Mouse (Mus musculus): ENCODE data around the gene Dock3. TPM values are rescaled to one million over a fixed set of nuclear protein-coding genes. Genes with fewer than 3 reads are reported as not detected.

Dock3 gene
- total and polyA plus RNA-seq, 3 experiments: 1.0 to 9.0 (median 6.6) TPM

DNA sequence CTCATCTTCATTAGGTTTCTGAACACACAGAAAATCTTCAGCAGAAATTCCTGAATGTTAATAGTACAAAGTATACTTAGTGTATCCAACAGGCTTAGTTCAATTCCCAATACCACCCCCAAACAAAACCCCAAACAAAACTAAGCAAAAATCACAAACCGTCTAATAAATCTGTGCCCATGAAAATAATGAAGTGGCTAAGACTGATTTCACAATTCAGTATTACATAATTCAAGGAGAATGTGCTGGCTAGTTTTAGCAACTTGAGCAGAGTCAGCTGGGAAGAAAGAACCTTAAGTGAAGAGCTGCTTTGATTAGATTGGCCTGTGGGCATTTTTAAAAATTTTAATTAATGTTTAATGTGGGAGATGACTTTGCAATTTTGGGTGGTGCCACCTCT, 273.3 kb downstream of the Dock3 start:
- DNase-seq: no peak
- intact Hi-C loops (cut with DNase I): no loop called here
- no peak overlapping the region for H3K9ac ChIP-seq (ENCODE audit: low read depth, low read length)
- H3K27ac ChIP-seq: peak overlapping the region; percentile 15
- no peaks in the 10 kb centered on the region for H3K4me1 ChIP-seq (ENCODE audit: control insufficient read depth, insufficient read depth, low read length)
- no peaks in the 10 kb centered on the region for H3K27me3 ChIP-seq (ENCODE audit: control insufficient read depth, insufficient read depth, low read length)
- no peak overlapping the region for H3K4me3 ChIP-seq
- TF ChIP-seq CTCF (IDR thresholded peaks at IDR 0.05): no peak
- H3K79me2 ChIP-seq (replicated peaks; ENCODE audit: control insufficient read depth, insufficient read depth, low read length): no peaks in the 10 kb centered on the region
- no peaks in the 10 kb centered on the region for H3K36me3 ChIP-seq (ENCODE audit: control insufficient read depth, insufficient read depth, low read length)
- 64% methylated on average over 1 of the region's 1 CpGs for WGBS

DNA sequence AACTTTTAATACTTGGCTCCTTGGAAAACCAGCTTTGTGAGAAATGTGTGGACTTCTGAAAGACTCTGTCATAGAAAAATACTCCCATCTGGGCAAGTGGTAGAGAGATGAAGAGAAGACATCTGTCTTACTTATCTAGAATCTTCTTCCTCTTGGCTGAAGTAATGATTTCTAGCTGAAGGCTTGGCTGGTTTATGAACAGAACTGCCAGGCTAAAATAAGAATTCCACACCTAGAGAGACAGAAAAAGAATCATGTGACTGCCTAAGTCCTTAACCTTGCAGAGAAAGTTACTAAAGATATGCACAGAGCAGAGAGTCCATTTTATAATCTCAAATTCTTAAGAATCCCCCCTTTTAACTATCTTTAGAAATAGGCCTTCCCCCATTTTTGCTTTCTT, 276.2 kb downstream of the Dock3 start:
- TF ChIP-seq CTCF (IDR thresholded peaks at IDR 0.05) (no peak), POLR2A (IDR thresholded peaks at IDR 0.05; ENCODE audit: insufficient read depth, low read depth, low read length) (no peak), EP300 (IDR thresholded peaks at IDR 0.05; ENCODE audit: insufficient read depth, low read depth, low read length) (no peak)
- no peaks in the 10 kb centered on the region for H3K4me1 ChIP-seq (ENCODE audit: control insufficient read depth, insufficient read depth, low read length)
- no peaks in the 10 kb centered on the region for H3K36me3 ChIP-seq (ENCODE audit: control insufficient read depth, insufficient read depth, low read length)
- intact Hi-C loops (cut with DNase I): no loop called here
- no peak overlapping the region for H3K4me3 ChIP-seq
- no peaks in the 10 kb centered on the region for H3K27me3 ChIP-seq (ENCODE audit: control insufficient read depth, insufficient read depth, low read length)
- no peak overlapping the region for H3K27ac ChIP-seq
- no peak overlapping the region for H3K9ac ChIP-seq (ENCODE audit: low read depth, low read length)
- DNase-seq: no peak
- no peaks in the 10 kb centered on the region for H3K79me2 ChIP-seq (replicated peaks; ENCODE audit: control insufficient read depth, insufficient read depth, low read length)

DNA sequence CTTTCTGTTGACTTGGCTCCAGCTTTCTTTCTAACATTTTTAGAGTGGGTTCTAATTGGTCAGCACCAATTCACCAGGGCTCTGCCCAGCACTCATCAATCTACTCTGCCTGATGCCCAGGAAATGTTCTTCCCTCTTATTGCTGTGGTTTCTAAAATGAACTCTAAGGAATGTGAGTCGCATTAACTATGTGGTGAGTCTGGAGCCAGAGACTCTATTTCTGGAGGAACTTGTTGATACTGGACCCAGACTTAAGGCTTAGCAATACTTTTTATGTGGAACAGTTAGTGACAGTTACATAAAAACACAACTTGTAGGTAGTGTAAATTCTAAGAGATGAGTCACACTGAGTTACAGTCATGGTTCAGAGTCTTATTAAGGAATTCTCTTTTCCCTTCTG, 296.7 kb downstream of the Dock3 start:
- 77% methylated on average over 1 of the region's 1 CpGs for WGBS
- Histone ChIP-seq H3K79me2 (replicated peaks; ENCODE audit: control insufficient read depth, insufficient read depth, low read length) (no peaks in the 10 kb centered on the region), H3K27me3 (ENCODE audit: control insufficient read depth, insufficient read depth, low read length) (no peaks in the 10 kb centered on the region), H3K36me3 (ENCODE audit: control insufficient read depth, insufficient read depth, low read length) (no peaks in the 10 kb centered on the region), H3K9ac (ENCODE audit: low read depth, low read length) (no peak overlapping the region), H3K4me3 (no peak overlapping the region), H3K4me1 (ENCODE audit: control insufficient read depth, insufficient read depth, low read length) (no peaks in the 10 kb centered on the region), H3K27ac (no peak overlapping the region)
- no peak for DNase-seq
- intact Hi-C loops (cut with DNase I): no loop called here
- TF ChIP-seq EP300 (IDR thresholded peaks at IDR 0.05; ENCODE audit: insufficient read depth, low read depth, low read length) (no peak), CTCF (IDR thresholded peaks at IDR 0.05) (no peak), POLR2A (IDR thresholded peaks at IDR 0.05; ENCODE audit: insufficient read depth, low read depth, low read length) (no peak)

DNA sequence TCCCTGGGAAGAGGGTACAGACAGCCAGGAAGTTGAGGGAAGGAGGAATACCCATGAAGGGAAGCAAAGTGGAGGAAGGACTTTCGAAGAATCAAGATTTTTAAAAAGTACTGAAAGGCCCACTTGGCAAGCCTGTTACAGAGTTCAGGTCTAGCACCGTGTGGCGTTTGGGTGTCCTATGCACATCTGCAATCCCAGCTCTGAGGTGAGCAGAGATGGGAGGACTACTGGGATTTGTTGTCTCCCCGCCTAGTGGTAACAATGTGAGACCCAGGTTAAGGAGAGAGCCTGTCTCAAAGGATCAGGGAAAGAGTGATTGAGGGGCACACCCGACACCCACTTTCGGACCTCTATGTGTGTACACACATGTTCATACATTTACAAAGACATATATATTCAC, 316.8 kb downstream of the Dock3 start:
- no peaks in the 10 kb centered on the region for H3K27me3 ChIP-seq (ENCODE audit: control insufficient read depth, insufficient read depth, low read length)
- H3K36me3 ChIP-seq (ENCODE audit: control insufficient read depth, insufficient read depth, low read length): no peaks in the 10 kb centered on the region
- no peak overlapping the region for H3K4me3 ChIP-seq
- TF ChIP-seq EP300 (IDR thresholded peaks at IDR 0.05; ENCODE audit: insufficient read depth, low read depth, low read length): no peak
- no peak for TF ChIP-seq CTCF (IDR thresholded peaks at IDR 0.05)
- TF ChIP-seq POLR2A (IDR thresholded peaks at IDR 0.05; ENCODE audit: insufficient read depth, low read depth, low read length): no peak
- no peaks in the 10 kb centered on the region for H3K4me1 ChIP-seq (ENCODE audit: control insufficient read depth, insufficient read depth, low read length)
- H3K27ac ChIP-seq: no peak overlapping the region
- intact Hi-C loops (cut with DNase I): no loop called here
- no peak overlapping the region for H3K9ac ChIP-seq (ENCODE audit: low read depth, low read length)
- 90% methylated on average over 6 of the region's 6 CpGs for WGBS
- DNase-seq: no peak
- no peaks in the 10 kb centered on the region for H3K79me2 ChIP-seq (replicated peaks; ENCODE audit: control insufficient read depth, insufficient read depth, low read length)

DNA sequence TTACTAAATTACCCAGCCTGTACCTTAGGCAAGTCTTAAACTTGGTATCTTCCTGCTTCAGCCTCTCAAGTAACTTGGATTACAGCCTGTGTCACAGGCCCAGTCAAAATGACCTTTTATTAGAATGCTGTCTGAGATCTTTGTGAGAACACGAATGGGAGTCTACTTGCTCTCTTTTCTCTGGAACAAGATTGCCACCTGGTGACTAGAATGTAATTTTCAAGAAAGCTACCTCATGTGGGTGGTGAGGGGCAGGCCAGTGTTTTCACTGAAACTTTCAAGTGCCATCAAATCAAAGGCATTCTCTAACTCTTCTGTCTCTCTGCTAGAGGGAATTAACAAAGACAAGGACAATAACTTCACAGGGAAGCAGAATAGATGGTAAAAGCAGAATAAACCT, 317.9 kb downstream of the Dock3 start:
- H3K79me2 ChIP-seq (replicated peaks; ENCODE audit: control insufficient read depth, insufficient read depth, low read length): no peaks in the 10 kb centered on the region
- TF ChIP-seq POLR2A (IDR thresholded peaks at IDR 0.05; ENCODE audit: insufficient read depth, low read depth, low read length): no peak
- no peak for TF ChIP-seq EP300 (IDR thresholded peaks at IDR 0.05; ENCODE audit: insufficient read depth, low read depth, low read length)
- peak; percentile 39 for TF ChIP-seq CTCF (IDR thresholded peaks at IDR 0.05)
- intact Hi-C loops (cut with DNase I): no loop called here
- 11% methylated on average over 1 of the region's 1 CpGs for WGBS
- no peak overlapping the region for H3K27ac ChIP-seq
- H3K27me3 ChIP-seq (ENCODE audit: control insufficient read depth, insufficient read depth, low read length): no peaks in the 10 kb centered on the region
- H3K9ac ChIP-seq (ENCODE audit: low read depth, low read length): no peak overlapping the region
- DNase-seq: no peak
- no peaks in the 10 kb centered on the region for H3K36me3 ChIP-seq (ENCODE audit: control insufficient read depth, insufficient read depth, low read length)
- H3K4me1 ChIP-seq (ENCODE audit: control insufficient read depth, insufficient read depth, low read length): no peaks in the 10 kb centered on the region
- no peak overlapping the region for H3K4me3 ChIP-seq

DNA sequence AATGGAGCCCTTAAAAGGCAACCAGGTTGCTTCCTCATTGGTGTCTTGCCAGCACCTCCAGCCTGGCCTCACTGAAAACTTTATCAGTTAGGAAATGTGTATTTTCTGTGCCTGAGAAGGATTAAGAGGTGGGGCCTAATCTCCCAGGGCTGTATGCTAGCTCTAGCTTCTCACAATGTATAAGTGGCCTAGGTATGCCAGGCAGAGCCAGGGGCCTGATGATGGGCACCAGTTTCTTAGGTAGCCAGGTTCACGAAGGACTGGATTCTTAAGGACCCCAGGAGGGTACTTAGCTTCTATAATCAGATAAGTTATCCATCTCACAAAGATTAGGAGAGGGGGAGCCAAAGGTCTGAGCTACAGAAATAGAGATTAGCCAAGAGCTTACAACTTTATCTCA, 320.1 kb downstream of the Dock3 start:
- no peaks in the 10 kb centered on the region for H3K36me3 ChIP-seq (ENCODE audit: control insufficient read depth, insufficient read depth, low read length)
- DNase-seq: no peak
- no peaks in the 10 kb centered on the region for H3K4me1 ChIP-seq (ENCODE audit: control insufficient read depth, insufficient read depth, low read length)
- H3K27me3 ChIP-seq (ENCODE audit: control insufficient read depth, insufficient read depth, low read length): no peaks in the 10 kb centered on the region
- H3K27ac ChIP-seq: no peak overlapping the region
- H3K9ac ChIP-seq (ENCODE audit: low read depth, low read length): no peak overlapping the region
- H3K79me2 ChIP-seq (replicated peaks; ENCODE audit: control insufficient read depth, insufficient read depth, low read length): no peaks in the 10 kb centered on the region
- WGBS: 45% methylated on average over 1 of the region's 1 CpGs
- intact Hi-C loops (cut with DNase I): no loop called here
- H3K4me3 ChIP-seq: no peak overlapping the region
- TF ChIP-seq CTCF (IDR thresholded peaks at IDR 0.05): no peak

DNA sequence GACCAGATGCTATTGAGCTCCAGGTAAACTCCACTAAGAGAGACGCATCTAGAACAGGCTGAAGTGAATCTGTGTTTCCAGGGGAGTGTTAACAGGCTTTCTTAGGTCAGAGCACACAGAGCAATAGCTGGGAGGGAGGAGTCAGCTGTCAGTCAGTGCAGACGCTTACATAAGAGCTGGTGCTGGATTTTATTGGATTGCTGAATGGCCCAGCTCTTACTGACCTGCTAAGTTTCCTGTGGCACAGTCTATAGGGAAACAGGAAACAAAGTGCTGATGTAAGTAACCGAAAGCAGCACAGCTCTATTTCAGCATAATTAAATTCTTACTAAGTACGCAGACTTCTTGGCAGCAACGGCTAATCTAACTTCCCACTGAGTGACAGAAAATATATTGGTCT, 323.0 kb downstream of the Dock3 start:
- Histone ChIP-seq H3K4me3 (no peak overlapping the region), H3K36me3 (ENCODE audit: control insufficient read depth, insufficient read depth, low read length) (no peaks in the 10 kb centered on the region), H3K9ac (ENCODE audit: low read depth, low read length) (no peak overlapping the region), H3K79me2 (replicated peaks; ENCODE audit: control insufficient read depth, insufficient read depth, low read length) (no peaks in the 10 kb centered on the region), H3K27ac (no peak overlapping the region), H3K4me1 (ENCODE audit: control insufficient read depth, insufficient read depth, low read length) (no peaks in the 10 kb centered on the region), H3K27me3 (ENCODE audit: control insufficient read depth, insufficient read depth, low read length) (no peaks in the 10 kb centered on the region)
- peak in 1 of 2 experiments; percentile 1 for DNase-seq
- TF ChIP-seq CTCF (IDR thresholded peaks at IDR 0.05) (no peak), EP300 (IDR thresholded peaks at IDR 0.05; ENCODE audit: insufficient read depth, low read depth, low read length) (no peak), POLR2A (IDR thresholded peaks at IDR 0.05; ENCODE audit: insufficient read depth, low read depth, low read length) (no peak)
- WGBS: 36% methylated on average over 5 of the region's 5 CpGs
- intact Hi-C loops (cut with DNase I): no loop called here

All from heart, adult 2 months (tissue).